Mouse (Mus musculus) forebrain, embryonic 16.5 days (tissue): Measurements from ENCODE around the gene Fdx1. TPM values are rescaled to one million over a fixed set of nuclear protein-coding genes. Genes with fewer than 3 reads are reported as not detected.

Experiments used
- polyA plus RNA-seq: library from polyadenylated mRNA; unstranded; fragments of >200 nt; fragmentation: Nextera tagmentation; extraction: Ambion mirVana; gene quantifications from 2 replicates; pipeline ENCODE4 v1.2.1, GENCODE M21; 2015

Fdx1 gene
- polyA plus RNA-seq, 1 experiment from 2014 or later, result 38.7 TPM

Other genes with a start within 250 kb of the Fdx1 start
- 15.5 and 18.2 TPM in 2 replicates for gene Arhgap20, start 198.2 kb downstream of the Fdx1 start, polyA plus RNA-seq
- gene Rdx, start 83.6 kb upstream of the Fdx1 start, polyA plus RNA-seq, result 87.8 and 109 TPM in 2 replicates
- 6.4 and 7.4 TPM in 2 replicates for gene Zc3h12c, start 205.0 kb upstream of the Fdx1 start, polyA plus RNA-seq